Mouse (Mus musculus): ENCODE measurements around the gene Coq8a. TPM values are rescaled to one million over a fixed set of nuclear protein-coding genes. Genes with fewer than 3 reads are reported as not detected.

Coq8a gene
- total RNA-seq, 2 experiments from 2014 or later, result 44.0 to 46.2 TPM

DNA sequence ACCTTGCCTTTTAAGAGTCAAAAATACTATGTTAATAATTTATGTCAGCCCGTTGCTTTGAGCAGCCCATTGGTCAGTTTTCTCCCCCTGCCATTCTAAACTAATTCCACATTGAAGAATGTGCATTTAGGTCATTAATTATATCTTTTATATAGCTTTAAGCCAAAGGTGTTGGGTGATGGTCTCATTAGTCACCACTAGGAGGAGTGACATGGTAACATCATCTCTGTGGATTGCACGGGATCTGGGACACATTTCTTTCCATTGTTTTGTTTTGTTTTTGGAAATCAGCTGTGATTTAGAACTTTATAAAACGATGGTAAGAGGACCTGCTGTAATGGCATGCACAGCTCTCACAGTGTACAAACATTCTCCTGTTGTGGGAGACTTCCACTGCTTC, 68.0 kb downstream of the Coq8a start:
- no peak for DNase-seq (ENCODE audit: low spot score in 2 of 2)

DNA sequence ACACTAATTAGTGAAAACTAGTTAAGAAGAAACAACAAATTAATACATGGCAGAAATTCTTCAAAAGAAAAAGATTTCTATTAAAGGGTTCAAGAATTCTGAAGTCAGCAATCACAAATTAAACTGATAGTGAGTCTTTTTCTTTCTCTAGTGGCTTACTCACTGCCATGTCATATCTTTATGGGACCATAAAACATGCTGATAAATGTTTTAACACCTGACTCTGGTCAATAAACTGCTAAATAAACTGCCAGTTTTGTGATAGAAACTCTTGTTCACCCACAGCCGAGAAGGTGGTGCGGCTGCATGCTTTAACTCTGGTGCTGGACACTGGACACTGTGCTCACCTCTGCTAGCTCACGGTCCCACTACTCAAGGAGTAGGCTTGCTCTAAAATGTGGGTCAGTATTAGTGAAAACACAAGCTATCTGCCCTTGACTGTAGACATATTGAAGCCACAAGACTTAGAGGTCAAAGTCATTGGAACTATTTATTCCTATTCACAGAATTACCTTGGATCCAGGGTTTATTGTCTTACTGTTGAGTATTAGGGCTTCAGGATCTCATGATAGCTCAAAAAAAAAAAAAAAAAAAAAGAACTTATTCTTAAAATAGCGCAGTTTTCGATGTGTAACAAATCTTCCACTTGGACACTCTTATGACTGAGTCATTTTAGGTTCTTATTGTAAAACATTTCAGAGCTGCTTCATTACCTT, 71.2 kb downstream of the Coq8a start:
- no peak for DNase-seq (ENCODE audit: low spot score in 2 of 2)

DNA sequence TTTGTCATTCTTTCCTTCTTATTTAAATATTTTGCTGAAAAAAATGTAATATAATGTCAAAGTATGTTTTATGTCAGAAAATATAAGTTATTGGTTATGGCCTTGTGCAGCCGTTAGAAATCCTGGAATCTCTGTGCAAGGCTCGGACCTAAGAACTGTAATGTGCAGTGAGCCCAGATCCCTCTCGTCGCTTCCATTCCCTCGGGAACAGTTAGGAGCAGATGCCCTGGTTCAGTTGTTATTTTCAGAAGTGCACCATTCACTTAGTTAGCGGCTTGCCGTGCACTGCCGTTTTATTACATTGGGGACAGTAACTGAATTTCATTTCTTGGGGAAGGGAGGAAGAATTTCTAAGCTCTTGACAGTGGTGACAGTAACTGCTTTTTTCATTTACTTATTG, 81.2 kb downstream of the Coq8a start:
- no peak for DNase-seq (ENCODE audit: low spot score in 2 of 2)

DNA sequence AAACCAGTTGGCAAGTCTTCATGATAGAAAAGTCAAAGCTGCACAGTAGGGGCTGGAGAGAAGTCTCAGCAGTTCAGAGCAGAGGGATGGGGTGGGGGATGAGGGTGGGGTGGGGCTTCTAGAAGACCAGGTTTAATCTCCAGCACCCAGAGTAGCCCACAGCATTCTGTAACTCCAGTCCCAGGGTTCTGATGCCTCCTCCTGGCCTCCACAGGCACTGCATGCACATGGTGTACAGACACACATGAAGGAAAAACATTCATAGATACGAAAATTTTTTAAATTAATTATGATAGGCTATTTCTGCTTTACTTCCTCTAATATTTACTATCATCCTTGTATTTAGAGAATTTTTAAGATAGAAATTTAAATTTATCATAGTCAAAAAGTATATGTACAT, 82.9 kb downstream of the Coq8a start:
- DNase-seq (ENCODE audit: low spot score in 2 of 2), result no peak

Other genes starting within 250 kb of the Coq8a start
- gene Cdc42bpa, start 239.1 kb downstream of the Coq8a start, total RNA-seq (2021), result 100 to 1,000 TPM; 214 to 233 TPM
- gene Psen2, start 63.8 kb upstream of the Coq8a start, total RNA-seq (2021), result 10 to 100 TPM; 21.7 to 25.0 TPM
- 10 to 100 TPM; 18.4 to 22.3 TPM for gene Itpkb, start 130.9 kb upstream of the Coq8a start, total RNA-seq (2021)